Comparison of ENCODE assay signal across 8 mouse cellular contexts in genomic region chr5:138988764-138989163, GRCm38 (mm10). TPM values are rescaled to one million over a fixed set of nuclear protein-coding genes. Genes with fewer than 3 reads are reported as not detected.
A peak's percentile ranks its signal among the peaks of the same experiment; 100 is the strongest.
DNase-seq lines count a peak whose midpoint lies in the region; ATAC-seq and TF ChIP-seq lines count a peak whose summit lies in the region.

No protein-coding gene starts in this region.

- 40% methylated on average over 9 of the region's 9 CpGs for WGBS in liver, adult 2 months
- 21% methylated on average over 9 of the region's 9 CpGs for WGBS in heart, postnatal 0 days
- WGBS in lung, embryonic 16.5 days = 19% methylated on average over 9 of the region's 9 CpGs

- TF ChIP-seq EP300 in heart, postnatal 0 days (IDR thresholded peaks at IDR 0.05; ENCODE audit: low read depth) = no peak

- H3K79me2 ChIP-seq in liver, adult 2 months (ENCODE audit: control insufficient read depth, insufficient read depth, low read length) = peaks cover 3% of the 10 kb centered on the region; the same call in 1 of the 2 replicates

- H3K4me1 ChIP-seq in liver, adult 2 months (ENCODE audit: control insufficient read depth, insufficient read depth, low read length) = peaks cover 11% of the 10 kb centered on the region
- peaks cover 29% of the 10 kb centered on the region for H3K4me1 ChIP-seq in heart, postnatal 0 days (ENCODE audit: control insufficient read depth, insufficient read depth)
- peaks cover 54% of the 10 kb centered on the region for H3K4me1 ChIP-seq in lung, embryonic 16.5 days (replicated peaks; ENCODE audit: control insufficient read depth, insufficient read depth, low read length)

- H3K4me2 ChIP-seq in heart, postnatal 0 days (ENCODE audit: low read depth, low read length) = peak overlapping the region; percentile 24; the same call in 1 of the 2 replicates
- H3K4me2 ChIP-seq in lung, embryonic 16.5 days (ENCODE audit: low read depth, low read length) = peak overlapping the region; percentile 16

- peak; percentile 36 for DNase-seq in liver, adult 2 months (ENCODE audit: extremely low read depth, low read depth, low spot score)
- DNase-seq in liver = no peak
- peak; percentile 52 for DNase-seq in brain, adult 2 months (ENCODE audit: low read depth, low spot score)
- DNase-seq in heart, postnatal 0 days (ENCODE audit: low spot score) = peak; percentile 87
- DNase-seq in thymus, postnatal 0 days (ENCODE audit: low spot score) = no peak
- DNase-seq in frontal cortex, adult 2 months (ENCODE audit: extremely low spot score in 1 of 2, low spot score in 1 of 2) = no peak
- DNase-seq in right cerebral cortex, postnatal 14 days = no peak

- no peaks in the 10 kb centered on the region for H3K9me3 ChIP-seq in heart, postnatal 0 days (replicated peaks; ENCODE audit: control insufficient read depth, low read length)
- no peaks in the 10 kb centered on the region for H3K9me3 ChIP-seq in lung, embryonic 16.5 days (ENCODE audit: control insufficient read depth, low read length)

- H3K36me3 ChIP-seq in liver, adult 2 months (ENCODE audit: control insufficient read depth, insufficient read depth, low read length) = peaks cover 5% of the 10 kb centered on the region
- peaks cover 44% of the 10 kb centered on the region for H3K36me3 ChIP-seq in heart, postnatal 0 days (replicated peaks; ENCODE audit: control insufficient read depth, insufficient read depth, low read length)
- H3K36me3 ChIP-seq in lung, embryonic 16.5 days (ENCODE audit: control insufficient read depth, insufficient read depth, low read length) = peaks cover 15% of the 10 kb centered on the region; the same call in 1 of the 2 replicates

- no peaks in the 10 kb centered on the region for H3K27me3 ChIP-seq in liver, adult 2 months (ENCODE audit: control insufficient read depth, insufficient read depth, low read length)
- H3K27me3 ChIP-seq in heart, postnatal 0 days (ENCODE audit: control insufficient read depth, insufficient read depth, low read length) = peaks cover 11% of the 10 kb centered on the region; the same call in 1 of the 2 replicates
- peaks cover 16% of the 10 kb centered on the region for H3K27me3 ChIP-seq in lung, embryonic 16.5 days (ENCODE audit: control insufficient read depth, insufficient read depth, low read depth, low read length)

- H3K27ac ChIP-seq in liver, adult 2 months (replicated peaks; ENCODE audit: insufficient read depth, low read depth, low read length) = no peak overlapping the region
- peak overlapping the region; percentile 70 for H3K27ac ChIP-seq in heart, postnatal 0 days (ENCODE audit: low read depth)
- peak overlapping the region; percentile 68 for H3K27ac ChIP-seq in lung, embryonic 16.5 days (ENCODE audit: low read length)

- no peak overlapping the region for H3K9ac ChIP-seq in liver, adult 2 months (ENCODE audit: low read depth, low read length)
- 0 out of 2 replicates have a peak overlapping the region, but pooled peaks have one; percentile 4 for H3K9ac ChIP-seq in heart, postnatal 0 days (replicated peaks; ENCODE audit: low read depth, low read length)
- peak overlapping the region; percentile 49 for H3K9ac ChIP-seq in lung, embryonic 16.5 days (ENCODE audit: low read length)

- ATAC-seq in heart, postnatal 0 days (ENCODE audit: insufficient read depth, low read depth) = peak; percentile 79
- ATAC-seq in lung, embryonic 16.5 days (ENCODE audit: low read depth) = peak; percentile 57

- H3K4me3 ChIP-seq in liver, adult 2 months (ENCODE audit: insufficient read depth, low read depth, low read length) = no peak overlapping the region
- H3K4me3 ChIP-seq in heart, postnatal 0 days (ENCODE audit: low read depth, low read length) = no peak overlapping the region
- no peak overlapping the region for H3K4me3 ChIP-seq in lung, embryonic 16.5 days (ENCODE audit: low read length)

- no peak for TF ChIP-seq CTCF in liver, adult 2 months (IDR thresholded peaks at IDR 0.05; ENCODE audit: low read depth, low read length)
- peak; percentile 51 for TF ChIP-seq CTCF in heart, postnatal 0 days (IDR thresholded peaks at IDR 0.05; ENCODE audit: low read depth)

- no peak for TF ChIP-seq POLR2A in liver, adult 2 months (IDR thresholded peaks at IDR 0.05; ENCODE audit: extremely low read depth, insufficient read depth, low read length)

RNA-seq across cellular contexts. Expression of gene Pdgfa, which starts 8.4 kb away (rescaled TPM):
- 2.8 and 3.2 TPM in 2 replicates for total RNA-seq in liver, adult 2 months (2014; rRNA removed)
- 1.8 and 3.4 TPM in 2 replicates for polyA plus RNA-seq in liver, adult 2 months (2012; rRNA removed)
- total RNA-seq in heart, postnatal 0 days (2014; rRNA removed; ENCODE audit: low replicate concordance) = 60.5 and 78.0 TPM in 2 replicates
- 47.2 and 49.6 TPM in 2 replicates for polyA plus RNA-seq in heart, postnatal 0 days (2015; fragmentation: Nextera tagmentation; extraction: Ambion mirVana)
- polyA plus RNA-seq in lung, embryonic 16.5 days (2015; fragmentation: Nextera tagmentation; extraction: Ambion mirVana) = 56.7 and 58.2 TPM in 2 replicates
- polyA plus RNA-seq in thymus, postnatal 0 days (2015; fragmentation: Nextera tagmentation; extraction: Ambion mirVana) = 26.4 and 31.2 TPM in 2 replicates
- polyA plus RNA-seq in frontal cortex, adult 2 months (2012; rRNA removed) = 34.6 and 43.0 TPM in 2 replicates

Comparison
In these comparisons a context has a peak if more than half of its experiments do, and no peak if none do; other contexts are left out.
1. DNase-seq: peak in liver, adult 2 months (single experiment), brain, adult 2 months (single experiment) and heart, postnatal 0 days (single experiment); none in liver (single experiment), thymus, postnatal 0 days (single experiment), frontal cortex, adult 2 months (0 of 2) and right cerebral cortex, postnatal 14 days (single experiment).